Mouse (Mus musculus) midbrain, embryonic 15.5 days (tissue): Measurements from ENCODE around the gene Abracl. TPM values are rescaled to one million over a fixed set of nuclear protein-coding genes. Genes with fewer than 3 reads are reported as not detected.

ENCODE experiments used
- ATAC-seq: fragments of 200-750 bp; cut with Nextera tagmentation; replicated peaks from 2 replicates; pipeline ENCODE4 v1.8.0; 2017; ENCODE audit warnings: moderate TSS enrichment
- H3K27ac ChIP-seq: fragments of 300-500 bp; sonication (generic); 2 replicates; pipeline ENCODE4 v1.5.1; 2015; ENCODE audit warnings: mild to moderate bottlenecking, inconsistent platforms
- H3K27me3 ChIP-seq: fragments of 300-500 bp; sonication (generic); replicated peaks from 2 replicates; pipeline ENCODE4 v1.6.1; 2015; ENCODE audit warnings: inconsistent platforms
- H3K36me3 ChIP-seq: fragments of 300-500 bp; sonication (generic); replicated peaks from 2 replicates; pipeline ENCODE4 v1.6.1; 2015; ENCODE audit warnings: inconsistent platforms
- H3K4me1 ChIP-seq: fragments of 300-500 bp; sonication (generic); 2 replicates; pipeline ENCODE4 v1.6.1; 2015; ENCODE audit warnings: inconsistent platforms
- H3K4me2 ChIP-seq: fragments of 300-500 bp; sonication (generic); 2 replicates; pipeline ENCODE4 v1.6.1; 2015; ENCODE audit warnings: inconsistent platforms, mild to moderate bottlenecking, moderate library complexity
- H3K4me3 ChIP-seq: fragments of 300-500 bp; sonication (generic); 2 replicates; pipeline ENCODE4 v1.5.1; 2015; ENCODE audit warnings: mild to moderate bottlenecking, inconsistent platforms
- H3K9ac ChIP-seq: fragments of 300-500 bp; sonication (generic); 2 replicates; pipeline ENCODE4 v1.6.1; 2015; ENCODE audit warnings: mild to moderate bottlenecking, inconsistent platforms
- H3K9me3 ChIP-seq: fragments of 300-500 bp; sonication (generic); 2 replicates; pipeline ENCODE4 v1.6.1; 2016; ENCODE audit warnings: inconsistent platforms
- WGBS: fragments of 180-500 bp; shearing (Covaris S2); methylation state at CpG from one replicate; pipeline ENCODE4 v1.1.7; 2015; ENCODE audit warnings: mixed read lengths; 5-methylcytosine and 5-hydroxymethylcytosine counted together
- polyA plus RNA-seq: library from polyadenylated mRNA; unstranded; fragments of >200 nt; fragmentation: Nextera tagmentation; extraction: Ambion mirVana; gene quantifications from 2 replicates; pipeline ENCODE4 v1.2.1, GENCODE M21; 2015

Abracl gene
- polyA plus RNA-seq, 1 experiment from 2014 or later, result 49.2 TPM

DNA sequence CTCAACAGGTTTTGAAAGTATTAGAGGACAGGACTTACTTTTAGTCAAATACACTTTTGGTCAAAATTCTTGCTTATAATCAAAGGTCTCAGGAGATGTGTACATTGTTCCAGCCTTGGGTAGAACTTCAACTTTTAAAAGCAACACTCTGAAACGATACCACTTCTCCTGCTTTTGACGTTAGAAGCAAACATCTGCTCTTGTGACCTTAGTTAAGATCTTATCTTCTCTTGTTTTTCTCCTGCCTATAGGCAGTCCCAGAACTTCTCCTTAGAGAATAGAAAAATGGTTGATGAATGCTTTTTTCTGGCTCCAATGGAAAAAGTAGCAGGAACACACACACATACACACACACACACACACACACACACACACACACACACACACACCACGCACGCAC lies 57.0 kb downstream of the Abracl start:
- no peak overlapping the region for H3K4me2 ChIP-seq
- no peak overlapping the region for H3K9ac ChIP-seq
- no peaks in the 10 kb centered on the region for H3K4me1 ChIP-seq
- 87% methylated on average over 4 of the region's 4 CpGs for WGBS
- no peaks in the 10 kb centered on the region for H3K27me3 ChIP-seq
- ATAC-seq, result no peak
- H3K9me3 ChIP-seq, result no peaks in the 10 kb centered on the region
- H3K36me3 ChIP-seq, result no peaks in the 10 kb centered on the region
- H3K4me3 ChIP-seq, result no peak overlapping the region
- H3K27ac ChIP-seq, result no peak overlapping the region

Other genes with a start within 250 kb of the Abracl start
- 0.91 and 0.96 TPM in 2 replicates for gene Txlnb, start 227.1 kb downstream of the Abracl start, polyA plus RNA-seq
- gene Heca, start 75.2 kb downstream of the Abracl start, polyA plus RNA-seq, result 4.5 and 6.4 TPM in 2 replicates
- 28.0 and 29.2 TPM in 2 replicates for gene Reps1, start 32.6 kb upstream of the Abracl start, polyA plus RNA-seq
- gene Ect2l, start 187.6 kb upstream of the Abracl start, polyA plus RNA-seq, result 0.26 TPM in 1 of 2 replicates, not detected in the other
- gene Ccdc28a, start 211.7 kb upstream of the Abracl start, polyA plus RNA-seq, result 6.8 and 7.7 TPM in 2 replicates